In the genomic region with DNA sequence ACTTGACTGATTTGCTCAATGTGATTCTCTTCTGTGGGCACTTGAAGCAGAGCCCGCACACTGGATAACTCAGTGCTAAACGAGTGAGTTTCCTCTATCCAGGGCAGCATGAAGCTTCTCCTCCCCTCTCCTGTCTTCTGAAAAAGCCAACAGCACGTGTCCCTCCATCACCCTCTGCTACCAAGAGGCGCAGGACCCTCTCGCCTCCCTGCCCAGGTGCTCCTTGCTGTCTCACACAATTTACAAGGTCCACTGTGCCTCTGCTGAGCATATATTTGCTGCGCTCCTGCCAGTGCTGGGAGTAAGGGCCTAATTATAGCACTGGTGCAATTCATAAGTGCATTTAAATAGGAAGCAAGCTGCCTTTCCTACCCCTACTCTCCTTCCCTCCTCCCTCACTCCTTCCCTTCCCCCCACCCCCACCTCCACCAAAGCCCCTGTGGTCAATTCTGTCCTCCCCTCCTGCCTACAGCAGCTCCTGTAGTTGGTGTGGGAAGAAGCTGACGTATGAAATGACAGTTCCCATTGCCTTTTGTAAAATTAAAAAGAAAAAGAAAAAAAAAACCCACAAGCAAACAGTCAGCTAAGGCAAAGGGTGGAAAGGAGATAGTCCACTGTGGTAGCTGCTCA, we compare ENCODE assay signal across 8 mouse cellular contexts.
DNase-seq lines count a peak whose midpoint lies in the region; ATAC-seq and TF ChIP-seq lines count a peak whose summit lies in the region.

No protein-coding gene starts in this region.

- WGBS in heart, adult 2 months = 57% methylated on average over 7 of the region's 7 CpGs
- WGBS in forebrain, embryonic 13.5 days = 66% methylated on average over 7 of the region's 7 CpGs
- 66% methylated on average over 7 of the region's 7 CpGs for WGBS in liver, embryonic 13.5 days (ENCODE audit: insufficient replicate concordance)
- 86% methylated on average over 7 of the region's 7 CpGs for WGBS in thymus, adult 2 months

- no peaks in the 10 kb centered on the region for H3K36me3 ChIP-seq in heart, adult 2 months (ENCODE audit: control insufficient read depth, insufficient read depth, low read length)
- no peaks in the 10 kb centered on the region for H3K36me3 ChIP-seq in forebrain, embryonic 13.5 days (ENCODE audit: poor library complexity, severe bottlenecking)
- H3K36me3 ChIP-seq in liver, embryonic 13.5 days = no peaks in the 10 kb centered on the region
- no peaks in the 10 kb centered on the region for H3K36me3 ChIP-seq in thymus, adult 2 months (ENCODE audit: control insufficient read depth, insufficient read depth, low read length)

- H3K9ac ChIP-seq in heart, adult 2 months (ENCODE audit: low read depth, low read length) = peak overlapping the region; percentile 17; the same call in 1 of the 2 replicates
- H3K9ac ChIP-seq in forebrain, embryonic 13.5 days = no peak overlapping the region
- H3K9ac ChIP-seq in liver, embryonic 13.5 days = 0 out of 2 replicates have a peak overlapping the region, but pooled peaks have one; percentile 22

- H3K27me3 ChIP-seq in heart, adult 2 months (ENCODE audit: control insufficient read depth, insufficient read depth, low read length) = no peaks in the 10 kb centered on the region
- no peaks in the 10 kb centered on the region for H3K27me3 ChIP-seq in forebrain, embryonic 13.5 days
- H3K27me3 ChIP-seq in liver, embryonic 13.5 days = no peaks in the 10 kb centered on the region
- no peaks in the 10 kb centered on the region for H3K27me3 ChIP-seq in thymus, adult 2 months (ENCODE audit: control insufficient read depth, insufficient read depth, low read length)

- intact Hi-C loops in heart, adult 2 months (cut with DNase I) = loop anchor here (1.0 to 5.0 kb wide), 4 partner anchors 168 to 328 kb away; partner anchors contain the start of gene Arl5a
- intact Hi-C loops in heart, postnatal 10 days (cut with DNase I) = loop anchor here (1.0 to 5.0 kb wide), 3 partner anchors 168 to 328 kb away; partner anchors contain the start of gene Arl5a

- no peak for TF ChIP-seq POLR2A in heart, adult 2 months (IDR thresholded peaks at IDR 0.05; ENCODE audit: insufficient read depth, low read depth, low read length)
- TF ChIP-seq POLR2A in thymus, adult 2 months (IDR thresholded peaks at IDR 0.05; ENCODE audit: control insufficient read depth, extremely low read depth, insufficient read depth, low read length, poor library complexity) = no peak

- no peaks in the 10 kb centered on the region for H3K9me3 ChIP-seq in forebrain, embryonic 13.5 days (replicated peaks)
- H3K9me3 ChIP-seq in liver, embryonic 13.5 days (replicated peaks) = no peaks in the 10 kb centered on the region

- H3K27ac ChIP-seq in heart, adult 2 months = peak overlapping the region; percentile 23; the same call in 1 of the 2 replicates
- H3K27ac ChIP-seq in forebrain, embryonic 13.5 days = peak overlapping the region; percentile 20; the same call in 1 of the 2 replicates
- H3K27ac ChIP-seq in liver, embryonic 13.5 days = peak overlapping the region; percentile 58; the same call in 1 of the 2 replicates
- no peak overlapping the region for H3K27ac ChIP-seq in thymus, adult 2 months (ENCODE audit: control insufficient read depth, insufficient read depth, low read length)

- H3K4me2 ChIP-seq in forebrain, embryonic 13.5 days = peak overlapping the region; percentile 28; the same call in 1 of the 2 replicates
- peak overlapping the region; percentile 6; the same call in 1 of the 2 replicates for H3K4me2 ChIP-seq in liver, embryonic 13.5 days

- no peak for TF ChIP-seq CTCF in heart, adult 2 months (IDR thresholded peaks at IDR 0.05)
- TF ChIP-seq CTCF in thymus, adult 2 months (IDR thresholded peaks at IDR 0.05; ENCODE audit: borderline replicate concordance, control insufficient read depth, extremely low read depth, insufficient read depth, low read length, poor library complexity) = no peak

- DNase-seq in heart, adult 2 months = no peak
- no peak for DNase-seq in heart, postnatal 10 days
- peak; percentile 5 for DNase-seq in 3134 (ENCODE audit: extremely low read depth, insufficient read length, low spot score)
- no peak for DNase-seq in liver, embryonic 13.5 days
- DNase-seq in thymus, adult 2 months = no peak
- no peak for DNase-seq in layer of hippocampus, adult 8-10 months (ENCODE audit: low spot score in 2 of 2)
- no peak for DNase-seq in adrenal gland, adult 8-10 months

- ATAC-seq in forebrain, embryonic 13.5 days = peak; percentile 39; the same call in 1 of the 2 replicates
- ATAC-seq in liver, embryonic 13.5 days (ENCODE audit: low read depth) = no peak

- no peak for TF ChIP-seq EP300 in heart, adult 2 months (IDR thresholded peaks at IDR 0.05; ENCODE audit: insufficient read depth, low read depth, low read length)

- H3K79me2 ChIP-seq in heart, adult 2 months (replicated peaks; ENCODE audit: control insufficient read depth, insufficient read depth, low read length) = no peaks in the 10 kb centered on the region

- no peak overlapping the region for H3K4me3 ChIP-seq in heart, adult 2 months
- no peak overlapping the region for H3K4me3 ChIP-seq in forebrain, embryonic 13.5 days
- no peak overlapping the region for H3K4me3 ChIP-seq in liver, embryonic 13.5 days (replicated peaks)
- H3K4me3 ChIP-seq in thymus, adult 2 months (ENCODE audit: control insufficient read depth, insufficient read depth, low read length) = no peak overlapping the region

- peaks cover 7% of the 10 kb centered on the region for H3K4me1 ChIP-seq in heart, adult 2 months (ENCODE audit: control insufficient read depth, insufficient read depth, low read length)
- peaks cover 15% of the 10 kb centered on the region for H3K4me1 ChIP-seq in forebrain, embryonic 13.5 days
- peaks cover 62% of the 10 kb centered on the region for H3K4me1 ChIP-seq in liver, embryonic 13.5 days (replicated peaks)
- no peaks in the 10 kb centered on the region for H3K4me1 ChIP-seq in thymus, adult 2 months (replicated peaks; ENCODE audit: control insufficient read depth, insufficient read depth, low read length)
